Mouse (Mus musculus) MEL (cell line): ENCODE data around the gene Lbx1. TPM values are rescaled to one million over a fixed set of nuclear protein-coding genes. Genes with fewer than 3 reads are reported as not detected.

Experiments
- DNase-seq: peaks from one replicate; pipeline ENCODE4 v3.0.0; 2011; ENCODE audit warnings: low read depth, low spot score
- H3K27ac ChIP-seq: 2 replicates; pipeline ENCODE4 v1.5.1; 2012; ENCODE audit warnings: low read depth, mild to moderate bottlenecking, control low read depth, low read length, moderate library complexity; ENCODE audit not compliant: control insufficient read depth
- H3K27me3 ChIP-seq, 2 experiments: fragments of 150-350 bp in 1 of 2; sonication (generic) in 1 of 2; 2 replicates each; pipeline ENCODE4 v1.6.1; 2012; ENCODE audit warnings: low read length in 2 of 2, mild to moderate bottlenecking in 2 of 2, improper control_type of control experiment in 1 of 2, moderate library complexity in 1 of 2; ENCODE audit not compliant: insufficient read depth in 2 of 2, control insufficient read depth in 1 of 2
- H3K36me3 ChIP-seq, 2 experiments: 2 replicates each; pipeline ENCODE4 v1.6.1; 2012 to 2014; ENCODE audit warnings: low read length in 2 of 2, improper control_type of control experiment in 1 of 2, inconsistent platforms in 1 of 2, mild to moderate bottlenecking in 1 of 2; ENCODE audit not compliant: insufficient read depth in 2 of 2, control insufficient read depth in 1 of 2
- H3K4me1 ChIP-seq, 2 experiments: fragments of 150-350 bp in 1 of 2; sonication (generic) in 1 of 2; 2 replicates each; pipeline ENCODE4 v1.6.1; 2012; ENCODE audit warnings: low read length in 2 of 2, improper control_type of control experiment in 1 of 2, mild to moderate bottlenecking in 1 of 2; ENCODE audit not compliant: insufficient read depth in 2 of 2, control insufficient read depth in 1 of 2
- H3K4me3 ChIP-seq, 2 experiments: fragments of 150-350 bp in 1 of 2; sonication (generic) in 1 of 2; 2 replicates each; pipeline ENCODE4 v1.5.1; 2012; ENCODE audit warnings: low read depth in 2 of 2, low read length in 2 of 2, mild to moderate bottlenecking in 2 of 2, moderate library complexity in 2 of 2, control low read depth in 1 of 2, improper control_type of control experiment in 1 of 2; ENCODE audit not compliant: control insufficient read depth in 1 of 2, insufficient read depth in 1 of 2
- H3K79me2 ChIP-seq: 2 replicates; pipeline ENCODE4 v1.6.1; 2012; ENCODE audit warnings: mild to moderate bottlenecking, low read length, moderate library complexity; ENCODE audit not compliant: control insufficient read depth, poor library complexity, insufficient read depth
- H3K9ac ChIP-seq: 2 replicates; pipeline ENCODE4 v1.6.1; 2012; ENCODE audit warnings: low read depth, mild to moderate bottlenecking, control low read depth, low read length, moderate library complexity; ENCODE audit not compliant: control insufficient read depth, poor library complexity, severe bottlenecking
- H3K9me3 ChIP-seq: fragments of 150-350 bp; sonication (generic); replicated peaks from 2 replicates; pipeline ENCODE4 v1.6.1; 2012; ENCODE audit warnings: mild to moderate bottlenecking, low read length, improper control_type of control experiment, moderate library complexity; ENCODE audit not compliant: insufficient read depth
- BHLHE40 ChIP-seq: IDR thresholded peaks from 2 replicates; pipeline ENCODE4 v1.6.1; 2012; ENCODE audit warnings: low read depth, mild to moderate bottlenecking, inconsistent platforms, low read length, improper control_type of control experiment, borderline replicate concordance
- CTCF ChIP-seq, 3 experiments: IDR thresholded peaks in 2 of 3; conservative IDR thresholded peaks in 1 of 3; 2 replicates each; pipeline ENCODE4 v1.5.1; 2011 to 2012; ENCODE audit warnings: low read length in 3 of 3, low read depth in 2 of 3, mild to moderate bottlenecking in 2 of 3, improper control_type of control experiment in 1 of 3, inconsistent platforms in 1 of 3, mixed read lengths in 1 of 3, moderate library complexity in 1 of 3; ENCODE audit not compliant: control insufficient read depth in 1 of 3, insufficient read depth in 1 of 3, poor library complexity in 1 of 3, severe bottlenecking in 1 of 3
- GABPA ChIP-seq: IDR thresholded peaks from 2 replicates; pipeline ENCODE4 v1.6.1; 2012; ENCODE audit warnings: low read depth, mild to moderate bottlenecking, inconsistent platforms, low read length, improper control_type of control experiment, moderate library complexity
- HCFC1 ChIP-seq: IDR thresholded peaks from 2 replicates; pipeline ENCODE4 v1.6.1; 2012; ENCODE audit warnings: low read depth, mild to moderate bottlenecking, inconsistent platforms, low read length, improper control_type of control experiment, moderate library complexity
- MAFK ChIP-seq: IDR thresholded peaks from 2 replicates; pipeline ENCODE4 v1.6.1; 2011; ENCODE audit warnings: low read depth, mild to moderate bottlenecking, low read length, improper control_type of control experiment, borderline replicate concordance
- MEF2A ChIP-seq: IDR thresholded peaks from 2 replicates; pipeline ENCODE4 v1.6.1; 2014; ENCODE audit warnings: low read depth, mild to moderate bottlenecking, inconsistent platforms, low read length, improper control_type of control experiment; ENCODE audit not compliant: poor library complexity, insufficient replicate concordance, severe bottlenecking; ENCODE audit errors: extremely low read depth
- MYB ChIP-seq: IDR thresholded peaks from 2 replicates; pipeline ENCODE4 v1.6.1; 2011; ENCODE audit warnings: mild to moderate bottlenecking, low read depth, low read length, improper control_type of control experiment
- NELFE ChIP-seq: IDR thresholded peaks from 2 replicates; pipeline ENCODE4 v1.6.1; 2011; ENCODE audit warnings: low read depth, low read length, improper control_type of control experiment
- NRF1 ChIP-seq: IDR thresholded peaks from 2 replicates; pipeline ENCODE4 v1.6.1; 2014; ENCODE audit warnings: low read depth, mild to moderate bottlenecking, inconsistent platforms, low read length, improper control_type of control experiment, moderate library complexity; ENCODE audit not compliant: poor library complexity, insufficient read depth, severe bottlenecking
- POLR2A ChIP-seq, 2 experiments: IDR thresholded peaks; 2 replicates each; pipeline ENCODE4 v1.6.1; 2011 to 2012; ENCODE audit warnings: low read length in 2 of 2, mild to moderate bottlenecking in 2 of 2, control low read depth in 1 of 2, improper control_type of control experiment in 1 of 2, low read depth in 1 of 2, moderate library complexity in 1 of 2; ENCODE audit not compliant: control insufficient read depth in 1 of 2, insufficient read depth in 1 of 2, poor library complexity in 1 of 2
- POLR2AphosphoS2 ChIP-seq: IDR thresholded peaks from 2 replicates; pipeline ENCODE4 v1.6.1; 2011; ENCODE audit warnings: low read length, improper control_type of control experiment
- RAD21 ChIP-seq: IDR thresholded peaks from 2 replicates; pipeline ENCODE4 v1.6.1; 2011; ENCODE audit warnings: mild to moderate bottlenecking, low read depth, low read length, improper control_type of control experiment
- SMC3 ChIP-seq: IDR thresholded peaks from 2 replicates; pipeline ENCODE4 v1.6.1; 2011; ENCODE audit warnings: low read depth, low read length, improper control_type of control experiment
- TCF12 ChIP-seq: IDR thresholded peaks from 2 replicates; pipeline ENCODE4 v1.6.1; 2014; ENCODE audit warnings: low read depth, mild to moderate bottlenecking, inconsistent platforms, low read length, improper control_type of control experiment, moderate library complexity
- ZKSCAN1 ChIP-seq: IDR thresholded peaks from 2 replicates; pipeline ENCODE4 v1.6.1; 2012; ENCODE audit warnings: low read depth, mild to moderate bottlenecking, inconsistent platforms, low read length, improper control_type of control experiment, moderate library complexity
- ZMIZ1 ChIP-seq: IDR thresholded peaks from 2 replicates; pipeline ENCODE4 v1.6.1; 2012; ENCODE audit warnings: low read depth, mild to moderate bottlenecking, inconsistent platforms, low read length, improper control_type of control experiment, moderate library complexity
- ZNF384 ChIP-seq: IDR thresholded peaks from 2 replicates; pipeline ENCODE4 v1.6.1; 2012; ENCODE audit warnings: low read depth, mild to moderate bottlenecking, inconsistent platforms, low read length, improper control_type of control experiment
- polyA plus RNA-seq, 2 experiments: library from polyadenylated mRNA; stranded (reverse) in 1 of 2; unstranded in 1 of 2; fragments of >175 nt in 1 of 2; fragments of >200 nt in 1 of 2; gene quantifications; 2 replicates each; pipeline versions ENCODE4 v1.2.1 to v1.2.4; 2012; ENCODE audit warnings: low replicate concordance in 2 of 2, low read depth in 1 of 2; ENCODE audit not compliant: insufficient read length in 2 of 2, insufficient read depth in 1 of 2, missing spikeins in 1 of 2
- total RNA-seq: library from RNA; depleted of rRNA; stranded (reverse); fragments of 300-350 nt; gene quantifications from 2 replicates; pipeline ENCODE4 v1.2.3, GENCODE M21; 2012

Lbx1 gene
- total and polyA plus RNA-seq, 3 experiments = not detected

GRCm38 (mm10) chr19:45248691-45249090 is 13.1 kb upstream of the Lbx1 start:
- DNase-seq = no peak
- peaks cover 6 to 11% of the 10 kb centered on the region in 2 experiments for H3K27me3 ChIP-seq
- no peak for TF ChIP-seq MYB
- TF ChIP-seq ZNF384 = no peak
- no peak for TF ChIP-seq GABPA
- no peak for TF ChIP-seq POLR2AphosphoS2
- TF ChIP-seq NRF1 = no peak
- no peak for TF ChIP-seq POLR2A (IDR thresholded peaks at IDR 0.05; ENCODE audit: control insufficient read depth in 1 of 2, insufficient read depth in 1 of 2, low read depth in 1 of 2, low read length in 2 of 2, poor library complexity in 1 of 2)
- no peak for TF ChIP-seq ZKSCAN1
- TF ChIP-seq HCFC1 = no peak
- TF ChIP-seq, all 39 proteins: peak for 0
- no peak overlapping the region for H3K9ac ChIP-seq
- no peaks in the 10 kb centered on the region for H3K4me1 ChIP-seq
- no peaks in the 10 kb centered on the region for H3K36me3 ChIP-seq
- no peak overlapping the region for H3K27ac ChIP-seq
- H3K79me2 ChIP-seq = no peaks in the 10 kb centered on the region
- no peaks in the 10 kb centered on the region for H3K9me3 ChIP-seq
- H3K4me3 ChIP-seq = no peak overlapping the region

GRCm38 (mm10) chr19:45243918-45244700 is 8.5 kb upstream of the Lbx1 start:
- H3K36me3 ChIP-seq = no peaks in the 10 kb centered on the region
- H3K4me3 ChIP-seq = no peak overlapping the region
- peak; percentile 59 for DNase-seq
- peaks cover 1 to 11% of the 10 kb centered on the region in 2 experiments for H3K27me3 ChIP-seq
- H3K4me1 ChIP-seq = no peaks in the 10 kb centered on the region
- no peaks in the 10 kb centered on the region for H3K79me2 ChIP-seq
- TF ChIP-seq CTCF (IDR thresholded peaks at IDR 0.05 in 2 of 3, conservative IDR thresholded peaks at IDR 0.05 in 1 of 3; ENCODE audit: control insufficient read depth in 1 of 3, insufficient read depth in 1 of 3, low read depth in 2 of 3, low read length in 3 of 3, poor library complexity in 1 of 3, severe bottlenecking in 1 of 3) (peak; percentile 92 to 100 (median 99)), RAD21 (peak; percentile 39), NELFE (no peak), TCF12 (no peak), SMC3 (peak; percentile 67), ZMIZ1 (no peak), MAFK (no peak), BHLHE40 (no peak), MEF2A (no peak)
- no peak overlapping the region for H3K27ac ChIP-seq
- H3K9ac ChIP-seq = no peak overlapping the region
- no peaks in the 10 kb centered on the region for H3K9me3 ChIP-seq
